Mouse (Mus musculus) left cerebral cortex, postnatal 10 days (tissue): ENCODE measurements around the gene Adam10. TPM values are rescaled to one million over a fixed set of nuclear protein-coding genes. Genes with fewer than 3 reads are reported as not detected.

Experiments
- DNase-seq, 2 experiments: peaks; one replicate each; pipeline ENCODE4 v3.0.0; 2021 to 2022; ENCODE audit warnings: low spot score in 2 of 2, mixed read lengths in 1 of 2; ENCODE audit errors: extremely low spot score in 1 of 2
- intact Hi-C: fragments of 180-260 bp; cut with DNase I; formaldehyde crosslinking; loops from one replicate; pipeline ENCODE4 v1.15.1; 2025
- microRNA-seq: library from miRNA; unstranded; fragments of <30 nt; microRNA quantifications from one replicate; pipeline ENCODE4 v1.2.0, GENCODE M21; 2022
- total RNA-seq, 2 experiments: library from RNA; stranded (reverse); gene quantifications; 2 replicates each; pipeline ENCODE4 v1.2.3; 2021

The Adam10 gene
- total RNA-seq, 2 experiments from 2014 or later: 83.8 to 86.3 TPM

GRCm38 (mm10) chr9:70824103-70824502 is 145.3 kb downstream of the Adam10 start:
- intact Hi-C loops: no loop called here

GRCm38 (mm10) chr9:70827911-70828310 is 149.1 kb downstream of the Adam10 start:
- intact Hi-C loops: no loop called here
- DNase-seq: no peak

More at GRCm38 (mm10) chr9:70824103-70824502, 145.3 kb downstream of the Adam10 start:
- no peak for DNase-seq

Small RNAs within 50 kb of the gene (microRNA-seq; reads per million reads assigned to microRNA genes)
- not detected for gene Gm25149

Other genes with a start within 250 kb of the Adam10 start
- 10 to 100 TPM; 36.1 to 39.8 TPM for gene Rnf111, start 175.3 kb upstream of the Adam10 start, total RNA-seq
- 10 to 100 TPM; 43.6 to 45.4 TPM for gene Sltm, start 136.2 kb upstream of the Adam10 start, total RNA-seq
- 1 to 10 TPM; 1.7 to 2.0 TPM for gene Gm10642, start 22.7 kb upstream of the Adam10 start, total RNA-seq
- 10 to 100 TPM; 32.8 to 36.2 TPM for gene Mindy2, start 21.8 kb upstream of the Adam10 start, total RNA-seq